Mouse (Mus musculus) kidney, embryonic 14.5 days (tissue): ENCODE results near the gene Tmem143. TPM values are rescaled to one million over a fixed set of nuclear protein-coding genes. Genes with fewer than 3 reads are reported as not detected.

Experiments
- ATAC-seq: fragments of 200-750 bp; cut with Nextera tagmentation; 2 replicates; pipeline ENCODE4 v1.8.0; 2017; ENCODE audit warnings: moderate number of reproducible peaks, mild to moderate bottlenecking, moderate TSS enrichment, moderate library complexity; ENCODE audit not compliant: low FRiP score, low TSS enrichment
- H3K27ac ChIP-seq: fragments of 300-500 bp; sonication (generic); 2 replicates; pipeline ENCODE4 v1.5.1; 2014; ENCODE audit warnings: low read depth, mild to moderate bottlenecking, low read length, moderate library complexity, mixed read lengths
- H3K27me3 ChIP-seq: fragments of 300-500 bp; sonication (generic); 2 replicates; pipeline ENCODE4 v1.6.1; 2014; ENCODE audit warnings: mild to moderate bottlenecking, low read length; ENCODE audit not compliant: control insufficient read depth, insufficient read depth
- H3K36me3 ChIP-seq: fragments of 300-500 bp; sonication (generic); 2 replicates; pipeline ENCODE4 v1.6.1; 2014; ENCODE audit warnings: low read length, mixed read lengths; ENCODE audit not compliant: control insufficient read depth, insufficient read depth
- H3K4me1 ChIP-seq: fragments of 300-500 bp; sonication (generic); 2 replicates; pipeline ENCODE4 v1.6.1; 2014; ENCODE audit warnings: low read length, mixed read lengths; ENCODE audit not compliant: control insufficient read depth, insufficient read depth
- H3K4me2 ChIP-seq: fragments of 300-500 bp; sonication (generic); replicated peaks from 2 replicates; pipeline ENCODE4 v1.6.1; 2014; ENCODE audit warnings: low read depth, mild to moderate bottlenecking, low read length
- H3K4me3 ChIP-seq: fragments of 300-500 bp; sonication (generic); 2 replicates; pipeline ENCODE4 v1.5.1; 2014; ENCODE audit warnings: mild to moderate bottlenecking, low read length
- H3K9ac ChIP-seq: fragments of 300-500 bp; sonication (generic); 2 replicates; pipeline ENCODE4 v1.6.1; 2014; ENCODE audit warnings: low read depth, mild to moderate bottlenecking, low read length, moderate library complexity
- H3K9me3 ChIP-seq: fragments of 300-500 bp; sonication (generic); 2 replicates; pipeline ENCODE4 v1.6.1; 2016; ENCODE audit warnings: low read length; ENCODE audit not compliant: control insufficient read depth
- WGBS: fragments of 180-500 bp; shearing (Covaris S2); extraction: QIAGEN DNeasy Blood & Tissue Kit; methylation state at CpG from one replicate; pipeline ENCODE4 v1.1.7; 2014; 5-methylcytosine and 5-hydroxymethylcytosine counted together
- polyA plus RNA-seq: library from polyadenylated mRNA; unstranded; fragments of >200 nt; fragmentation: Nextera tagmentation; extraction: Ambion mirVana; gene quantifications from 2 replicates; pipeline ENCODE4 v1.2.1, GENCODE M21; 2014

The Tmem143 gene
- polyA plus RNA-seq, 1 experiment from 2014 or later, result 4.5 TPM

DNA sequence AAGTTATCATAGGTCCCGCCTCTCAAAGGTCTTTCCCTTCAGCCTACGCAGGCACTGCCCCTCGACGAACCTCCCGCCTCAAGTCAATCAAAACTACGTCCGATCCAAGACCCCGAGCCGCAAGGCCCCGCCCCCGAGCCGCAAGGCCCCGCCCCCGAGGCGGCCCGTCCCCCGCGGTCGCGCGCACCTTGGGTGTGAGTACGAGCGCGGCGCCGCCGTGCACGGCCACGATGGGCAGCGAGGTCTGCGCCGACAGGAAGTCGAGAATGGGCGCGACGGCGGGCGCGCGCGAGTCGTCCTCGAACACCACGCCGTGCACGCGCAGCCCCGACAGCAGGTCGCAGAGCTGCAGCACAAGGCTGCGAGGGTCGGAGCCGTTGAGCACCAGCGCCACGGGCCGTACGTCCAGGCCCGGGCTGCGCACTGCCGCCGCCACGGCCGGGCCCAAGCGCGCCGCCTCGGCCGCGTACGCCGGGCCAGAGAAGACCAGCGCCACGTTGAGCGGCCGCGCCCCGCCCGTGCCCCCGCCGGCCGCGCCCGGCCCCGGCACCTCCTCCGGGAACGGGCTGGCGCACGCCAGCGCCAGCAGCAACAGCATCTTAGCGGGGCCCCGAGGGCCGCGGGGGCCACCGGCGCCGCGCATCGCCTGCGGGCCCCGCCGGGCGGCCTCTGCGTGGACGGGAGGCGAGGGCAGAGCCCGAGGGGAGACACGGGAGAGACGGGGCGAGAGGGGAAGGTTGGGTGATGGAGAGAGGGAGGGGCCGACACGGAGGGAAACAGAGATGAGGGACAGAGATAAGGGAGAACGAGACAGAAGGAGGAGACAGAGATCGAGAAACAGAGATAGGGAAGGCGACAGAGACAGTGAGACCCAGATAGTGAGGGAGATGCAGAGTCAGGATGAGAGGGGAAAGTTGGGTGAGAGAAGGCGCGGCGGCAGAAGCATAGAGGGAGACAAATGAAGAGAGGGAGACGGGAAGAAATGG, 30.5 kb upstream of the Tmem143 start:
- Histone ChIP-seq H3K27ac (no peak overlapping the region; the same call in 1 of the 2 replicates), H3K4me1 (peaks cover 23% of the 10 kb centered on the region), H3K36me3 (no peaks in the 10 kb centered on the region), H3K4me3 (peak overlapping the region; percentile 65), H3K27me3 (peaks cover 33% of the 10 kb centered on the region), H3K4me2 (peak overlapping the region; percentile 86), H3K9me3 (no peaks in the 10 kb centered on the region), H3K9ac (peak overlapping the region; percentile 82)
- peak; percentile 68 for ATAC-seq
- WGBS, result 1% methylated on average over 111 of the region's 117 CpGs

DNA sequence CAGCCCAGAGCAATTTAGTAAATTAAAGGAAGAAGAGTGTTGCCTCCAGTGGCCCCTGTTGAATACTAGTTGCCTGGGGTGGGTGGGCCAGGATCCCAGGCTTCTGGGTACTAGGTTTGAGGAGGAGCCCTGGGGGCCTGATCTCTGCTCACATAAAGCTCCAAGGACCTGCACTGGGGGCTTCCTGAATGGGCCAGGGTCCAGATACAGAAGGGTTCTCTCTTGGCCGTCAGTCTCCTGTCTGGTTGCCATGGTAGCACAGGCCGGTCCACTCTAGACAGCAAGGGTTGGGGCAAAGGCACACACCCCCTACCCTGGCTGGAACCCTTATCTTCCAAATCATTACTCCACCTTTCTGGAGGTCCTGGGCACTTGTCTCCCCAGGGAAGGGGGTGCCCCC, 28.9 kb upstream of the Tmem143 start:
- 15% methylated on average over 2 of the region's 2 CpGs for WGBS
- peaks cover 23% of the 10 kb centered on the region for H3K4me1 ChIP-seq
- no peak overlapping the region for H3K27ac ChIP-seq
- H3K9ac ChIP-seq, result no peak overlapping the region
- no peaks in the 10 kb centered on the region for H3K9me3 ChIP-seq
- no peak overlapping the region for H3K4me3 ChIP-seq
- no peak for ATAC-seq
- no peaks in the 10 kb centered on the region for H3K36me3 ChIP-seq
- peaks cover 37% of the 10 kb centered on the region for H3K27me3 ChIP-seq
- no peak overlapping the region for H3K4me2 ChIP-seq

DNA sequence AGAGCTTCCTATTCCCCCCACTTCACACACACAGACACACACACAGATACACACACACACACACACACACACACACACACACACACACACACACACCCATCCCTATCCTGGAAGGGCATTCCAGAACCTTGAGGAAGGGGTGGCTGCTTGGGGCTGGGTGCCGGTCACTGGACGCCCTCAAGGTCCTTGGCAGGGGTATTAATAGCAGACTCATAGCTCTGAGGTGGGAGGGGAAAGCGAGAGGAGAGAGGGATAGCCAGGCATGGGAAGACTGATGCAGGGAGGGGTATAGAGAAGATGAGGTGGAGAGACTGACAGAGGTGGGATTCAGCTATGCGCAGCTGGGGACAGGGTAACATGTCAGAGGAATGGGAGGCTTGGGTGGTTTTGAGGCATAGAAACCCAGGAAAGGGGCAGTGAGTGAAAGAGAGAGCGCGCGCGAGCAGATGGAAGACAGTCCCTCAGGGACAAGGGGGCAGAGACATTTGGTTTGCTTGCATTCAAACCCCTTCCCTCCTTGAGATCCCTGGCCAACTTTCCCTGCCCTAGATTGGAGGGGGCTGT, 27.6 kb upstream of the Tmem143 start:
- ATAC-seq, result no peak
- H3K4me2 ChIP-seq, result peak overlapping the region; percentile 47; the same call in 1 of the 2 replicates
- H3K4me3 ChIP-seq, result peak overlapping the region; percentile 10; the same call in 1 of the 2 replicates
- WGBS, result 13% methylated on average over 8 of the region's 8 CpGs
- no peak overlapping the region for H3K27ac ChIP-seq
- H3K27me3 ChIP-seq, result peaks cover 37% of the 10 kb centered on the region
- H3K9ac ChIP-seq, result no peak overlapping the region; the same call in 1 of the 2 replicates
- peaks cover 27% of the 10 kb centered on the region for H3K4me1 ChIP-seq
- no peaks in the 10 kb centered on the region for H3K9me3 ChIP-seq
- H3K36me3 ChIP-seq, result peaks cover 3% of the 10 kb centered on the region; the same call in 1 of the 2 replicates

DNA sequence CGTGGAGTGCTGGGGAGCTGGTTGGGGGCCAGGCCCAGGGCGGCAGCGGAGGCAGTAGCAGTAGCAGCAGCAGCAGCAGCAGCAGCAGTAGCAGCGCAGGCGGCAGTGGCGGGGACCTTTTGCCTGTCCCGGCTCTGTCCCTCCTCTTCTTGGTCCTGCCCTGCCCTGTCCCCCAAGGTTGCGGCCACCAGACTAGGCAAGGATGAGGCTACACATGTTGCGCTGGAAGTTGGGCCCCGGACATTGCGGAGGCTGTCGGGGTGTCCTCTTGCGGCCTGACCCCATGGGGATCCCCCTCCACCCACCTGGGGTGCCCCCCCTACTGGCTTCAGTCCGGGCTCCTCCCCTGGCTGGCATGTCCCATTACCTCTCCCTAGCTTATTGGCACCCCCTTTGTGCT, 27.0 kb upstream of the Tmem143 start:
- Histone ChIP-seq H3K4me2 (peak overlapping the region; percentile 47; the same call in 1 of the 2 replicates), H3K36me3 (peaks cover 9% of the 10 kb centered on the region; the same call in 1 of the 2 replicates), H3K27ac (no peak overlapping the region), H3K4me3 (peak overlapping the region; percentile 32), H3K9me3 (no peaks in the 10 kb centered on the region), H3K27me3 (peaks cover 37% of the 10 kb centered on the region), H3K4me1 (peaks cover 33% of the 10 kb centered on the region), H3K9ac (peak overlapping the region; percentile 50; the same call in 1 of the 2 replicates)
- ATAC-seq, result no peak
- 4% methylated on average over 13 of the region's 14 CpGs for WGBS

DNA sequence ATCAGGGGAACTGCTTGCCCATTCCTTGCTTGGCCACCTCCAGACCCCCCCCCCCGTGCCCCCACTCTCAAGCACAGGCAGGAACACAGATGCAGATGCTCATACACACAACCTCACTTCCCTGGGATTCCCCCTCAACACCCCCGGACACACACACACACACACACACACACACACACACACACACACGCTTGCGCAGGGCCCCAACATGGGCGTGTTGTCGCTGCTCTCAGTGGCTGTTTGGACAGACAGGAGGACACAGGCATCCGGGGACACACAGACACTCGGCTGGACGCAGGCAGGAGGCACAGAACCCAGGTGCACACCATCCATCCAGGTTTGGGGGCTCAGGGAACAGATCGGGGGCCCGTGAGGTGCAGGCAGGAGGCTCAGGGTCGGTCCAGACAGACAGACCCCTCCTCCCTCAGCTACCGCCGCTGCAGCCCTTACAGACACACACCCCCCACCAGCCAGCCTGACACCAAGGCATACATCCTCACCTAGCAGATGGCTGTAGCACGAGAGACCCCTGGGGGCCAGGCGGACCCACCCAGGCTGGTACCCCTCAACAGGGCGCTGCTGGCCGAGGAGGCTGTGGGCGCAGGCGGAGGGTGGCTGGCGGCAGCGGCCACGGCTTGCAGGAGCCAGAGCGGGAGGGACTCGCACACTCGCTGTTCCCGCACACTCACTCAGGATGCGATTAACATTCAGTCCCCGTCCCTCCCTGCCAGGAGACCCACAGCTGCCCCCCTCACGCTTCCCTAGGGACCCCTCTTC, 26.3 kb upstream of the Tmem143 start:
- Histone ChIP-seq H3K9ac (peak overlapping the region; percentile 50; the same call in 1 of the 2 replicates), H3K9me3 (no peaks in the 10 kb centered on the region), H3K36me3 (peaks cover 13% of the 10 kb centered on the region; the same call in 1 of the 2 replicates), H3K4me1 (peaks cover 33% of the 10 kb centered on the region), H3K4me2 (peak overlapping the region; percentile 47), H3K4me3 (peak overlapping the region; percentile 32), H3K27me3 (peaks cover 37% of the 10 kb centered on the region), H3K27ac (no peak overlapping the region)
- no peak for ATAC-seq
- WGBS, result 1% methylated on average over 30 of the region's 30 CpGs

DNA sequence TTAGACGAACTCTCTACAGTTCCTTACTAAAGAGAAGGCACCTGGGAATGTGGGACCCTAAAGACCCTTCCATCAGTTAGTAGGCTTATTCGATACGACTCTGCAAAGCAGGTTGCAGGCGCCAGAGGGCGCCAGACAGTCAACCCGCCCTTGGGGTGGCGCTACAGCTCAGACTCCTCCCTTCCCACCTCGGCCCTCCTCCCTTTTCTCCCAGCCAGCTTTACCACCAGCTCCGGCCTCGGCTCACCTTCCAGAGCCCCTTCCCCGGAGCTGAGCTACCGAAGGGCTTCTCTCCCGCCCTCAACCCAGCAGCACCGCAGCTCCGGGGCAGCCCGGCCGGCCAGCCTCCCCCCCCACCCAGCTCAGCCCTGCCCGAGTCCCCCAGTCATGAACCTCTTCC, 24.1 kb upstream of the Tmem143 start, which contains the start of gene Kdelr1:
Gene Kdelr1, plus strand, starts transcription at position 149 of the 400 bp plus-strand sequence.
- peak within 1 kb of the TSS; percentile 85 for H3K27ac ChIP-seq
- peaks cover 33% of the 10 kb centered on the region for H3K4me1 ChIP-seq
- no peaks in the 10 kb centered on the region for H3K9me3 ChIP-seq
- H3K36me3 ChIP-seq, result peaks cover 34% of the 10 kb centered on the region
- peak within 1 kb of the TSS; percentile 85 for H3K4me2 ChIP-seq
- peaks cover 32% of the 10 kb centered on the region for H3K27me3 ChIP-seq
- under 1% methylated on average over 18 of the region's 18 CpGs for WGBS
- H3K9ac ChIP-seq, result peak within 1 kb of the TSS; percentile 95
- peak; percentile 79 for ATAC-seq
- H3K4me3 ChIP-seq, result peak within 1 kb of the TSS; percentile 84

DNA sequence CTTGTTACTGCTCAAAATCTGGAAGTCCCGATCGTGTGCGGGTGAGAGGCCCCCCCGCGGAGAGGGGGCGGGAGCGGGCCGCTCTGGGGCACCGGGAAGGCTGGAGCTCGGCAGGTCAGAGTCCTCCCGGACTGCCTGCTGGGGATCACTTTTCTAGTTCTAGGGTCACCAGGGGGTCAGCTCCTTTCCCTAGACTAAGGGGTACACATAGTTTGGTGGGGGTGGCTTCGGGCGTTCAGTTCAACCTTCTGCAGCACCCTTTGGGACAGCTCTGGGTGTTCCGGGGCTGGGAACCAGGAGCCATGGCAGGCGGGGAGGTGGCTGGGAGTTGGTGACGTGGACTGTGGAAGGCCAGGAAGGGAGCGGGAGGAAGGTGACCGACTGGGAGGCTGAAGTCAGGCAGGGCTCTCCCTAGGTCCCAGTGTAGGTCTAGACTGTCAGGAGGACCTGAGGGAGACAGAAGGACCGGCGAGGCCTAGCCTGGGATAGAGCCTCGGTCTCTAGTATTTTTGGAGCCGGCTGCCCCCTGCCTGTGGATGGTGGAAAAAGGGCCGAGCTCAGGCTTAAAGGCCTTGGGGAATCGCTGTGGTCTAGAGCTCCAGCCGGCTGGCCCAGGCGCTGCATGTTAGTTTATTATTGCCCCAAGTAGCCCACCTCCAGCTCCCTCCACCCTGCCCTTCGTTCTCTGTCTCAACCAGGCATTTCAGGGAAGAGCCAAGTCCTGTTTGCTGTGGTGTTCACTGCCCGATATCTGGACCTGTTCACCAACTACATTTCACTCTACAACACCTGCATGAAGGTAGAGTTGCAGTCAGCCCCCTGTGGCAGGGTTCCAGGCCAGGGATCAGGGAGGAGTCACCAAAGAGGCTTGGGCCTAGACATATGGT, 23.4 kb upstream of the Tmem143 start:
- H3K9me3 ChIP-seq, result no peaks in the 10 kb centered on the region
- H3K27me3 ChIP-seq, result peaks cover 26% of the 10 kb centered on the region; the same call in 1 of the 2 replicates
- peak overlapping the region; percentile 95 for H3K9ac ChIP-seq
- ATAC-seq, result peak; percentile 51
- 3% methylated on average over 25 of the region's 28 CpGs for WGBS
- H3K4me3 ChIP-seq, result peak overlapping the region; percentile 84
- peak overlapping the region; percentile 85 for H3K27ac ChIP-seq
- H3K4me2 ChIP-seq, result peak overlapping the region; percentile 85
- peaks cover 38% of the 10 kb centered on the region for H3K36me3 ChIP-seq
- H3K4me1 ChIP-seq, result peaks cover 27% of the 10 kb centered on the region

DNA sequence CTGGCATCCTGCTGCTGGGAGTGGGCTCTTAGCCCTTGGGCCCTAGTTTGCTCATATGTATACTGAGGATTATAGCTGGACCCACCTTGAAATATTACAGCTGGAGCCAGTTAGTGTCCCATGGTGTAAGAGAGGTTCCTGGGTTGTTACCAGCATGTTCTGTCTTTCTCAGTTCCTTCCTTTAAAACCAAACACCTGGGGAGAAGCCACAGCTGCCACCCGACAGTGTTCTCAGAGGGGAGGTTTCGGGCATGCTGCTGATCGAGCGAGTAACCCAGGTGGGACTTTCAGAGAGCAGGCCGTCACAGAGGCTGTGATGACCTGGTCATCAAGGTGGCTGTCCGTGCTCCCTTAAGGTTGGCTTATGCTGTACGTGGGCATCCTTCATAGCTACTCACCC, 19.8 kb upstream of the Tmem143 start:
- Histone ChIP-seq H3K27me3 (no peaks in the 10 kb centered on the region), H3K4me1 (peaks cover 10% of the 10 kb centered on the region; the same call in 1 of the 2 replicates), H3K4me3 (no peak overlapping the region), H3K9ac (no peak overlapping the region), H3K4me2 (no peak overlapping the region), H3K36me3 (peaks cover 73% of the 10 kb centered on the region), H3K9me3 (no peaks in the 10 kb centered on the region), H3K27ac (no peak overlapping the region)
- WGBS, result 97% methylated on average over 7 of the region's 7 CpGs
- ATAC-seq, result no peak
